Mouse (Mus musculus) stomach, postnatal 0 days (tissue): ENCODE results near the gene Tmem171. TPM values are rescaled to one million over a fixed set of nuclear protein-coding genes. Genes with fewer than 3 reads are reported as not detected.

Experiments
- ATAC-seq: fragments of 200-750 bp; cut with Nextera tagmentation; 2 replicates; pipeline ENCODE4 v1.8.0; 2017; ENCODE audit not compliant: low FRiP score, low TSS enrichment
- DNase-seq: peaks from one replicate; pipeline ENCODE4 v3.0.0-alpha.2; 2016; ENCODE audit warnings: low spot score
- H3K27ac ChIP-seq: fragments of 300-500 bp; sonication (generic); replicated peaks from 2 replicates; pipeline ENCODE4 v1.5.1; 2014; ENCODE audit warnings: mild to moderate bottlenecking, control low read depth
- H3K27me3 ChIP-seq: fragments of 300-500 bp; sonication (generic); 2 replicates; pipeline ENCODE4 v1.6.1; 2014; ENCODE audit warnings: low read length; ENCODE audit not compliant: control insufficient read depth, insufficient read depth
- H3K36me3 ChIP-seq: fragments of 300-500 bp; sonication (generic); 2 replicates; pipeline ENCODE4 v1.6.1; 2014; ENCODE audit warnings: low read length, mixed read lengths; ENCODE audit not compliant: control insufficient read depth, insufficient read depth
- H3K4me1 ChIP-seq: fragments of 300-500 bp; sonication (generic); replicated peaks from 2 replicates; pipeline ENCODE4 v1.6.1; 2014; ENCODE audit warnings: antibody characterized with exemption; ENCODE audit not compliant: control insufficient read depth, insufficient read depth
- H3K4me2 ChIP-seq: fragments of 300-500 bp; sonication (generic); replicated peaks from 2 replicates; pipeline ENCODE4 v1.6.1; 2014; ENCODE audit warnings: low read depth, mild to moderate bottlenecking, control low read depth, moderate library complexity
- H3K4me3 ChIP-seq: fragments of 300-500 bp; sonication (generic); 2 replicates; pipeline ENCODE4 v1.5.1; 2014; ENCODE audit warnings: low read depth, low read length, control low read depth
- H3K9ac ChIP-seq: fragments of 300-500 bp; sonication (generic); 2 replicates; pipeline ENCODE4 v1.6.1; 2014; ENCODE audit warnings: mild to moderate bottlenecking, low read length, control low read depth, mixed read lengths
- H3K9me3 ChIP-seq: fragments of 300-500 bp; sonication (generic); 2 replicates; pipeline ENCODE4 v1.6.1; 2016; ENCODE audit warnings: low read length; ENCODE audit not compliant: control insufficient read depth
- CTCF ChIP-seq: IDR thresholded peaks from 2 replicates; pipeline ENCODE4 v1.5.1; 2016; ENCODE audit warnings: antibody characterized with exemption, low read depth, mild to moderate bottlenecking, moderate library complexity
- EP300 ChIP-seq: optimal IDR thresholded peaks from 2 replicates; pipeline ENCODE3; 2016; ENCODE audit warnings: antibody characterized with exemption
- WGBS: fragments of 180-500 bp; shearing (Covaris S2); extraction: QIAGEN DNeasy Blood & Tissue Kit; methylation state at CpG from one replicate; pipeline ENCODE4 v1.1.7; 2014; 5-methylcytosine and 5-hydroxymethylcytosine counted together
- polyA plus RNA-seq: library from polyadenylated mRNA; unstranded; fragments of >200 nt; fragmentation: Nextera tagmentation; extraction: Ambion mirVana; gene quantifications from 2 replicates; pipeline ENCODE4 v1.2.1, GENCODE M21; 2015

Gene Tmem171
- polyA plus RNA-seq, 1 experiment from 2014 or later, result 27.4 TPM

DNA sequence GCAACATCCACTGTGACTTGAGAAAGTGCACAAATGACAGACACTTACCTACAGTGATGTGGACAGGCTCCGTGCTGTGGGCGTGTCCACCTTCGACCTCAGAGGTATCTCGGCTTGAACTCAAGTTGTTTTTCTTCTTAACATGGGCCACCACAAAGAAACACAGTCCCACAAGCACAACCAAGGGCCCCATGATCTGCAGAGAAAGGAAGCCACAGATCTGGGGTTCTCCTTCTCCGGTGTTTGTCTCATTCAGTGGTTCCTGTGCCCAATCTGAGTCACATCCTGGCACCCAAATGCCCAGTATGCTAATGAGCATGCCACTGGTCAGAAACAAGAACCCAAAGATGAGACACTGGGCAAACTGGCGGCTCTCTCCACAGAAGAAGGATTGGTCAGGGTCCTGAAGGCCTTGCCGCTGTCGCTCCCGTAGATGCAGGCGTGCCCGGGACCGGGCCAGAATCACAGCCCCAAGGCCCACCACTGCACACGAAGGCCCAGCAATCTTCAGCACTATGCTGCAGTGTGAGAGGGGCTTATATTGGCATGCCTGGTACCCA, 2.6 kb downstream of the Tmem171 start:
- Histone ChIP-seq H3K27ac (no peak overlapping the region), H3K9me3 (no peaks in the 10 kb centered on the region), H3K4me3 (no peak overlapping the region), H3K4me1 (0 out of 2 replicates have a peak, but pooled peaks cover 2% of the 10 kb centered on the region), H3K36me3 (no peaks in the 10 kb centered on the region), H3K27me3 (no peaks in the 10 kb centered on the region), H3K4me2 (peak overlapping the region; percentile 20; the same call in 1 of the 2 replicates), H3K9ac (no peak overlapping the region)
- DNase-seq (no peak), ATAC-seq (no peak)
- WGBS, result 87% methylated on average over 13 of the region's 13 CpGs
- TF ChIP-seq EP300 (no peak), CTCF (no peak)

- Histone ChIP-seq H3K4me1 (0 out of 2 replicates have a peak, but pooled peaks cover 2% of the 10 kb centered on the region), H3K36me3 (no peaks in the 10 kb centered on the region), H3K27ac (no peak overlapping the region), H3K27me3 (no peaks in the 10 kb centered on the region), H3K4me2 (no peak overlapping the region), H3K4me3 (no peak overlapping the region), H3K9ac (no peak overlapping the region), H3K9me3 (no peaks in the 10 kb centered on the region)
- DNase-seq (no peak), ATAC-seq (no peak)
- WGBS, result 84% methylated on average over 11 of the region's 11 CpGs
- TF ChIP-seq EP300 (no peak), CTCF (no peak)
Observed at GRCm38 (mm10) chr13:98690886-98691285, 3.7 kb downstream of the Tmem171 start.

DNA sequence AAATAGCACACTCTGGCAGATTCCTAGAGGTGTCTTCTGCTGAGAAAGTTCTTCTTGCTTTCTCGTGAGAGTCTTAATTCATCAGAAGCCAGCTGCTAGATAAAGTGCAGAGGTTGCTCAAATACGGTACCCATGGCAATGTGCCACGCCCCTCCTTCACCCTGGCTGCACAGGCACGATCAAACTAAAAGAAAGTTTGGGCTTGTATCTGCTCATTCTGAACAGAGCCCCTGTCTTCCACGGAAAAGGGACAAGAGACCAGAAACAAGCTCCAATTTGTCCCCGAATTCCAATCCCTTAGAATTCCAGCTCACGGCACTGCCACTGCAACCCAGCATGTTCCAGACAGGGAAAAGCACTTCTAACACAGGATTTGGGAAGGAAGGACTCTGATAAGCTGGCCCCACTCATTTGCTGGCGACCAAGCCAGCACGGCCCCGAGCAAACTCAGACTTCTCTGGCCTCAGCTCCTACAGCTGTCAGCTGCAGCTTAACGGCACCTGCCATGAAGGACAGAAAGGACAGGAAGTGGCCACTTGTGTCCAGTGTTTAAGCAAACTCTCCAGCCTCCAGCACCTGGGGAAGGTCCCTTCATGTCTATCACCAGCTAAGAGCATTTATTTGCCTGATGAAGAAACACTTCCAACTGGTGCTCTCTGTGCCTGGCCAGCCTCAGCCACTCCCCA, 4.9 kb downstream of the Tmem171 start:
- 0 out of 2 replicates have a peak overlapping the region, but pooled peaks have one; percentile 8 for H3K9ac ChIP-seq
- H3K4me1 ChIP-seq, result no peaks in the 10 kb centered on the region
- 31% methylated on average over 11 of the region's 11 CpGs for WGBS
- ATAC-seq, result no peak
- H3K9me3 ChIP-seq, result no peaks in the 10 kb centered on the region
- no peaks in the 10 kb centered on the region for H3K27me3 ChIP-seq
- peak overlapping the region; percentile 35; the same call in 1 of the 2 replicates for H3K27ac ChIP-seq
- TF ChIP-seq EP300, result no peak
- no peak for TF ChIP-seq CTCF
- H3K4me3 ChIP-seq, result no peak overlapping the region
- no peaks in the 10 kb centered on the region for H3K36me3 ChIP-seq
- peak; percentile 54 for DNase-seq
- peak overlapping the region; percentile 35 for H3K4me2 ChIP-seq

GRCm38 (mm10) chr13:98687931-98688330, 6.7 kb downstream of the Tmem171 start:
- ATAC-seq, result no peak
- Histone ChIP-seq H3K4me3 (no peak overlapping the region), H3K4me1 (no peaks in the 10 kb centered on the region), H3K27ac (no peak overlapping the region), H3K9me3 (no peaks in the 10 kb centered on the region), H3K36me3 (no peaks in the 10 kb centered on the region), H3K27me3 (no peaks in the 10 kb centered on the region), H3K4me2 (no peak overlapping the region), H3K9ac (no peak overlapping the region)
- WGBS, result 77% methylated on average over 9 of the region's 9 CpGs
- DNase-seq, result peak; percentile 9
- TF ChIP-seq CTCF (no peak), EP300 (no peak)

DNA sequence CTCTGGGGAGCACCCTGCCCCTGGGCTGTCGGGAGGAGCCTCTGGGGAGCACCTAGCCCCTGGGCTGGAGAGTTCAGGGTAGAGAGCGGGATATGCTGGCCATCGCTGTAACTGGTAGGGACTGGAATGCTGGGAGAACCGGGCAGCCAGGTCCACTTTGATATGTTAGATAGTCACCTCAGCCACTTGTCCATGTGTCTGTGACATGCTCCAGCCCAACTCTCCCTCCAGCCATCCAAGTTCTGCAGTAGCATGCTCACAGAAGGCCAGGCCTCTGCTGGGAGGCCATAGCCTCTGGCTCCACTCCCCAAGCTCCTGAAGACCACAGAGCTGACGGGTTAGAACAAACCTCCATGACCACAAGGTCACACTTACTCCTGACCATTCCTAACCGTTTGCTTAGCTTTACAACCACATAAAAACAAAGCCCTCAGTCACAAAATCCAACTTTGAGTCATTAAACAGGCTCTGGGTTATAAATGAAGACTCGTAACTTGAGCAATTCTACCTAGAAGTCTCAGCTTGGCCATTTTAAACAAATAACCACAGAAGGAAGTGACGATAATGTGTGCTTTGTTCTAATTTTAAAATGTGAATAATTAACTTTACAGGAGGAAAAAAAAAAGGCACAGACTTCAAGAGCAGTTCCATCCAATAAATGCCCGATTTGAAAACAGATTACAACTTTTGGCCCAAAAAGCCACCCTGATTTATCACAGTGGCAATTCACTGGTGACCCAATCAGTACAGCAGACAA, 10.3 kb downstream of the Tmem171 start:
- Histone ChIP-seq H3K27ac (no peak overlapping the region), H3K4me2 (no peak overlapping the region), H3K4me3 (no peak overlapping the region), H3K9me3 (no peaks in the 10 kb centered on the region), H3K27me3 (no peaks in the 10 kb centered on the region), H3K36me3 (no peaks in the 10 kb centered on the region), H3K4me1 (no peaks in the 10 kb centered on the region), H3K9ac (no peak overlapping the region)
- TF ChIP-seq CTCF (no peak), EP300 (no peak)
- DNase-seq, result no peak
- no peak for ATAC-seq
- 65% methylated on average over 9 of the region's 9 CpGs for WGBS

DNA sequence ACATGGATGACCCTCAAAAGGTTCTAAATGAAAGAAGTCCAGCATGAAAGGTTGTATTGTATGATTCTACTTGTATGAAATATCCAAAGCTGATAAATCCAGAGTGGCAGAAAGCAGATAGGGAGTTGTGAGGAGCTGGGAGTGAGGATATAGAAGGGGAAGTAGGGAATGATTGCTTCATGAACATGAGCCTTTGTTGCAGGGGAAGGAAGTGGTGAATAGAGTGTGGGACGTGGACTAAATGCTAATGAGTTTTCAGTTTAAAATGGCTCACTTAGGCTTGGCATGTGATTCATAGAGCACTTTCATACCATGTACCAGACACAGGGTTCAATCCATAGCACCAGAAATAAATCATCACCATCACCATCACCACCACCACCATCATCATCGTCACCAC, 11.2 kb downstream of the Tmem171 start:
- Histone ChIP-seq H3K9ac (no peak overlapping the region), H3K9me3 (no peaks in the 10 kb centered on the region), H3K4me3 (no peak overlapping the region), H3K27me3 (no peaks in the 10 kb centered on the region), H3K4me1 (no peaks in the 10 kb centered on the region), H3K36me3 (no peaks in the 10 kb centered on the region), H3K4me2 (no peak overlapping the region), H3K27ac (no peak overlapping the region)
- no peak for ATAC-seq
- DNase-seq, result no peak
- 78% methylated on average over 2 of the region's 2 CpGs for WGBS
- TF ChIP-seq EP300 (no peak), CTCF (no peak)
